Mouse (Mus musculus) MEL (cell line): ENCODE measurements around the gene Rasl10a. TPM values are rescaled to one million over a fixed set of nuclear protein-coding genes. Genes with fewer than 3 reads are reported as not detected.

Experiments used
- DNase-seq: peaks from one replicate; pipeline ENCODE4 v3.0.0; 2011; ENCODE audit warnings: low read depth, low spot score
- H3K27ac ChIP-seq: 2 replicates; pipeline ENCODE4 v1.5.1; 2012; ENCODE audit warnings: low read depth, mild to moderate bottlenecking, control low read depth, low read length, moderate library complexity; ENCODE audit not compliant: control insufficient read depth
- H3K27me3 ChIP-seq, 2 experiments: fragments of 150-350 bp in 1 of 2; sonication (generic) in 1 of 2; 2 replicates each; pipeline ENCODE4 v1.6.1; 2012; ENCODE audit warnings: low read length in 2 of 2, mild to moderate bottlenecking in 2 of 2, improper control_type of control experiment in 1 of 2, moderate library complexity in 1 of 2; ENCODE audit not compliant: insufficient read depth in 2 of 2, control insufficient read depth in 1 of 2
- H3K36me3 ChIP-seq, 2 experiments: 2 replicates each; pipeline ENCODE4 v1.6.1; 2012 to 2014; ENCODE audit warnings: low read length in 2 of 2, improper control_type of control experiment in 1 of 2, inconsistent platforms in 1 of 2, mild to moderate bottlenecking in 1 of 2; ENCODE audit not compliant: insufficient read depth in 2 of 2, control insufficient read depth in 1 of 2
- H3K4me1 ChIP-seq, 2 experiments: fragments of 150-350 bp in 1 of 2; sonication (generic) in 1 of 2; 2 replicates each; pipeline ENCODE4 v1.6.1; 2012; ENCODE audit warnings: low read length in 2 of 2, improper control_type of control experiment in 1 of 2, mild to moderate bottlenecking in 1 of 2; ENCODE audit not compliant: insufficient read depth in 2 of 2, control insufficient read depth in 1 of 2
- H3K4me3 ChIP-seq, 2 experiments: fragments of 150-350 bp in 1 of 2; sonication (generic) in 1 of 2; 2 replicates each; pipeline ENCODE4 v1.5.1; 2012; ENCODE audit warnings: low read depth in 2 of 2, low read length in 2 of 2, mild to moderate bottlenecking in 2 of 2, moderate library complexity in 2 of 2, control low read depth in 1 of 2, improper control_type of control experiment in 1 of 2; ENCODE audit not compliant: control insufficient read depth in 1 of 2, insufficient read depth in 1 of 2
- H3K79me2 ChIP-seq: 2 replicates; pipeline ENCODE4 v1.6.1; 2012; ENCODE audit warnings: mild to moderate bottlenecking, low read length, moderate library complexity; ENCODE audit not compliant: control insufficient read depth, poor library complexity, insufficient read depth
- H3K9ac ChIP-seq: 2 replicates; pipeline ENCODE4 v1.6.1; 2012; ENCODE audit warnings: low read depth, mild to moderate bottlenecking, control low read depth, low read length, moderate library complexity; ENCODE audit not compliant: control insufficient read depth, poor library complexity, severe bottlenecking
- H3K9me3 ChIP-seq: fragments of 150-350 bp; sonication (generic); replicated peaks from 2 replicates; pipeline ENCODE4 v1.6.1; 2012; ENCODE audit warnings: mild to moderate bottlenecking, low read length, improper control_type of control experiment, moderate library complexity; ENCODE audit not compliant: insufficient read depth
- BHLHE40 ChIP-seq: IDR thresholded peaks from 2 replicates; pipeline ENCODE4 v1.6.1; 2012; ENCODE audit warnings: low read depth, mild to moderate bottlenecking, inconsistent platforms, low read length, improper control_type of control experiment, borderline replicate concordance
- CHD1 ChIP-seq: IDR thresholded peaks from 2 replicates; pipeline ENCODE4 v1.6.1; 2012; ENCODE audit warnings: low read depth, mild to moderate bottlenecking, inconsistent platforms, low read length, improper control_type of control experiment
- CTCF ChIP-seq, 3 experiments: IDR thresholded peaks in 2 of 3; conservative IDR thresholded peaks in 1 of 3; 2 replicates each; pipeline ENCODE4 v1.5.1; 2011 to 2012; ENCODE audit warnings: low read length in 3 of 3, low read depth in 2 of 3, mild to moderate bottlenecking in 2 of 3, improper control_type of control experiment in 1 of 3, inconsistent platforms in 1 of 3, mixed read lengths in 1 of 3, moderate library complexity in 1 of 3; ENCODE audit not compliant: control insufficient read depth in 1 of 3, insufficient read depth in 1 of 3, poor library complexity in 1 of 3, severe bottlenecking in 1 of 3
- E2F4 ChIP-seq: IDR thresholded peaks from 2 replicates; pipeline ENCODE4 v1.6.1; 2011; ENCODE audit warnings: low read depth, low read length, improper control_type of control experiment, borderline replicate concordance
- ELF1 ChIP-seq: IDR thresholded peaks from 2 replicates; pipeline ENCODE4 v1.6.1; 2014; ENCODE audit warnings: low read depth, mild to moderate bottlenecking, inconsistent platforms, low read length, improper control_type of control experiment, moderate library complexity
- GATA1 ChIP-seq: IDR thresholded peaks from 2 replicates; pipeline ENCODE4 v1.6.1; 2011; ENCODE audit warnings: low read depth, low read length, improper control_type of control experiment
- MAZ ChIP-seq: IDR thresholded peaks from 2 replicates; pipeline ENCODE4 v1.6.1; 2012; ENCODE audit warnings: low read depth, mild to moderate bottlenecking, inconsistent platforms, low read length, improper control_type of control experiment
- MYB ChIP-seq: IDR thresholded peaks from 2 replicates; pipeline ENCODE4 v1.6.1; 2011; ENCODE audit warnings: mild to moderate bottlenecking, low read depth, low read length, improper control_type of control experiment
- POLR2AphosphoS5 ChIP-seq: IDR thresholded peaks from 2 replicates; pipeline ENCODE4 v1.6.1; 2012; ENCODE audit warnings: low read depth, borderline replicate concordance, mild to moderate bottlenecking, inconsistent platforms, low read length, moderate library complexity, mixed read lengths
- RAD21 ChIP-seq: IDR thresholded peaks from 2 replicates; pipeline ENCODE4 v1.6.1; 2011; ENCODE audit warnings: mild to moderate bottlenecking, low read depth, low read length, improper control_type of control experiment
- RCOR1 ChIP-seq: IDR thresholded peaks from 2 replicates; pipeline ENCODE4 v1.6.1; 2012; ENCODE audit warnings: low read depth, mild to moderate bottlenecking, inconsistent platforms, low read length, improper control_type of control experiment
- SMC3 ChIP-seq: IDR thresholded peaks from 2 replicates; pipeline ENCODE4 v1.6.1; 2011; ENCODE audit warnings: low read depth, low read length, improper control_type of control experiment
- USF1 ChIP-seq: IDR thresholded peaks from 2 replicates; pipeline ENCODE4 v1.6.1; 2014; ENCODE audit warnings: low read depth, mild to moderate bottlenecking, inconsistent platforms, low read length, improper control_type of control experiment, moderate library complexity
- ZMIZ1 ChIP-seq: IDR thresholded peaks from 2 replicates; pipeline ENCODE4 v1.6.1; 2012; ENCODE audit warnings: low read depth, mild to moderate bottlenecking, inconsistent platforms, low read length, improper control_type of control experiment, moderate library complexity
- polyA plus RNA-seq, 2 experiments: library from polyadenylated mRNA; stranded (reverse) in 1 of 2; unstranded in 1 of 2; fragments of >175 nt in 1 of 2; fragments of >200 nt in 1 of 2; gene quantifications; 2 replicates each; pipeline versions ENCODE4 v1.2.1 to v1.2.4; 2012; ENCODE audit warnings: low replicate concordance in 2 of 2, low read depth in 1 of 2; ENCODE audit not compliant: insufficient read length in 2 of 2, insufficient read depth in 1 of 2, missing spikeins in 1 of 2
- total RNA-seq: library from RNA; depleted of rRNA; stranded (reverse); fragments of 300-350 nt; gene quantifications from 2 replicates; pipeline ENCODE4 v1.2.3, GENCODE M21; 2012

Gene Rasl10a
- total and polyA plus RNA-seq, 3 experiments: 0.23 to 1.3 TPM; not detected in 1

DNA sequence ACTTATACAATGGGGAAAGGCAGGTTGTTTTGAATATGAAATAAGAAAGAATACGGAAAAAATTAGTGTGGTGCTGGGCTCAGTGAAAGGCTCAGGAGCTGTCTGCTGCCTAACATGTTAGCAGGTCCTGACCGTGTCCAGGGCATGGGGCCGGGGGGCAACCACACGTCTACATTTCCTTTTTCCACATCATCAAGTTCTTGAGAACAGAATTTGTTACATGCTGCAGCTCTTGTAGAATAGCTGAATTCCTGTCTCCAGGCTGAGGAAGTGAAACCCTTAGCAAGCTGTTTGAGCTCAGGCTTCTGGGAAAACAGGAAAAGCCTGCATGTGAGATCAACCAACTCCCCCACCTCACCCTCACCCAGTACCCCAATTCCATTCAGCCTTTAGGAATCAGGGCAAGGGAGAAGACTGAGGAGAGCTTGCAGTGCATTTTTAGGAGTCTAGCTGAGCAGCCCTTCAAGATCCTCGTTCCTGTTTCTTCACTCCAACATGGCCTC lies 45.7 kb upstream of the Rasl10a start:
- H3K27me3 ChIP-seq: no peaks in the 10 kb centered on the region
- H3K27ac ChIP-seq: no peak overlapping the region
- no peak overlapping the region for H3K4me3 ChIP-seq
- no peak overlapping the region for H3K9ac ChIP-seq
- H3K4me1 ChIP-seq: peaks cover 27 to 28% of the 10 kb centered on the region in 2 experiments
- H3K79me2 ChIP-seq: no peaks in the 10 kb centered on the region
- peaks cover 22 to 33% of the 10 kb centered on the region in 2 experiments for H3K36me3 ChIP-seq
- DNase-seq: no peak
- TF ChIP-seq RCOR1 (no peak), BHLHE40 (no peak), MAZ (no peak), SMC3 (no peak)
- H3K9me3 ChIP-seq: no peaks in the 10 kb centered on the region

DNA sequence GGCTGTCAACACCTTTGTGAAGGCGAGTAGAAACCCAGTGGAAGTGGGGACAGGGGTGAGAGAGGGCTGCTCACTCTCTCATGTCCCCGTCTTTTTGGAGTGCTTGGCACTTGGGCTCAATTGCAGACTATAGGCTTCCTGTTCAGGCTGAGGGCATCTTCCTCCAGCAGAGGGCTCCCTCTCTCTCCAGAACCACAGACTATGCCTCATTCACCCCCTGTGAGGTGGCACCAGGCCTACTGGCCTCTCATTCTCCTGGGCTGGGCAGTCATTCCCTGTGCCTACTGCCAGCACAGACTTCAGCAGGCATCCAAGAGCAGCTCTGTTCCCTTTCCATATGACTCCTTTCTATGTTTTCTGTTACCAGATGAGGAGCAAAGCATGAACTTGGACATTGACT lies 42.2 kb upstream of the Rasl10a start:
- no peaks in the 10 kb centered on the region for H3K79me2 ChIP-seq
- DNase-seq: peak; percentile 57
- peaks cover 0 to 28% of the 10 kb centered on the region in 2 experiments; a peak in 2 of 4 replicates for H3K36me3 ChIP-seq
- no peak for TF ChIP-seq POLR2AphosphoS5
- TF ChIP-seq GATA1: no peak
- no peak for TF ChIP-seq E2F4
- peak; percentile 64 to 75 (median 72) for TF ChIP-seq CTCF (IDR thresholded peaks at IDR 0.05 in 2 of 3, conservative IDR thresholded peaks at IDR 0.05 in 1 of 3; ENCODE audit: control insufficient read depth in 1 of 3, insufficient read depth in 1 of 3, low read depth in 2 of 3, low read length in 3 of 3, poor library complexity in 1 of 3, severe bottlenecking in 1 of 3)
- TF ChIP-seq SMC3: peak; percentile 54
- no peak for TF ChIP-seq ZMIZ1
- TF ChIP-seq RAD21: peak; percentile 34
- no peaks in the 10 kb centered on the region for H3K27me3 ChIP-seq
- H3K9ac ChIP-seq: no peak overlapping the region
- no peaks in the 10 kb centered on the region for H3K4me1 ChIP-seq
- no peaks in the 10 kb centered on the region for H3K9me3 ChIP-seq
- no peak overlapping the region for H3K27ac ChIP-seq
- H3K4me3 ChIP-seq: no peak overlapping the region

DNA sequence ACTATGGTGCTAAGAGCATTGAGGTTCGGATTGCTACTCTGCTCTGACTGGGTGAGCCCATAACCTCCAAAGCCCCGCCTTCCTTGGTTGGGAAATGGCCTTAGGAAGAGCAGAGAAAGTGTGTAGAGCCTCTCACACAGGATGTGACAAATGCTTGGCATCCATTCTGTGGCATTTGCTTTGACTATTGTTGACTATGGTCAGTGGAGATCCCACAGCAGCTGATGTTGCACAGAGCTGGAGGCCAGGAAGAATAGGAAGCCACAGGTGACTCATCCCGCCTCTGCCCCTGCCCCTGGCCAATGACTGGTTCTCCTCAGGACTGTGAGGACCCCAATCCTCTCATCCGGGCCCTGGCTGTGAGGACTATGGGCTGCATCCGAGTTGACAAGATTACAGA lies 41.6 kb upstream of the Rasl10a start:
- no peak overlapping the region for H3K4me3 ChIP-seq
- no peak overlapping the region for H3K9ac ChIP-seq
- H3K36me3 ChIP-seq: peaks cover 0 to 28% of the 10 kb centered on the region in 2 experiments; a peak in 2 of 4 replicates
- H3K9me3 ChIP-seq: no peaks in the 10 kb centered on the region
- H3K79me2 ChIP-seq: no peaks in the 10 kb centered on the region
- TF ChIP-seq ELF1: no peak
- TF ChIP-seq MYB: no peak
- no peak for TF ChIP-seq CHD1
- no peak for TF ChIP-seq RCOR1
- no peak for TF ChIP-seq SMC3
- TF ChIP-seq USF1: no peak
- no peak for TF ChIP-seq E2F4
- TF ChIP-seq, all 39 proteins: peak for 0
- H3K27me3 ChIP-seq: no peaks in the 10 kb centered on the region
- DNase-seq: no peak
- H3K27ac ChIP-seq: no peak overlapping the region
- H3K4me1 ChIP-seq: no peaks in the 10 kb centered on the region
